ENCODE assay signal across 23 mouse cellular contexts in the genomic region with DNA sequence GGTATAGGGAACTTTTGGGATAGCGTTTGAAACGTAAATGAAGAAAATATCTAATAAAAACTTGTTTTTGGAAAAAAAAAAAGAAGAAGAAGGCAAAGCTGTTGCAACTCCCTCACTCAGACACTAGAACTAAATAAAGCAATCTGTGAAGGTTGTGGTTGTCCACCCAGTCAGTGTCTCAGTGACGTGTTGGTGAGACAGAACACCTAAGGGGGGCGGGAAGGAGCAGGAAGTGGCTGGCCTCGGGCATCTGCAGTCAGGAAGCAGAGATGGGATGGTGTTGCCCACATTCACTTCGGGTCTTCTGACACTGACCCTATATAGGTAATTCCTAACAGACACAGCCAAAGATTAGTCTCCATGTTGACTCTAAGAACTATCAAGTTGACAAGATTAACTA. TPM values are rescaled to one million over a fixed set of nuclear protein-coding genes. Genes with fewer than 3 reads are reported as not detected.
A peak's percentile ranks its signal among the peaks of the same experiment; 100 is the strongest.
DNase-seq lines count a peak whose midpoint lies in the region; ATAC-seq lines count a peak whose summit lies in the region.
"Had no signal": no experiment of that assay in that cellular context is flagged by ENCODE, and none has a peak within 500 bp of the region (broad histone marks: within the 10 kb centered on the region; RNA-seq: fewer than 3 reads in every experiment).

No protein-coding gene starts in this region.

- peaks cover 34% of the 10 kb centered on the region for H3K27me3 ChIP-seq in megakaryocyte, embryonic 14.5 days (replicated peaks)
- H3K27me3 ChIP-seq: CH12.LX, Patski had no signal

- H3K4me3 ChIP-seq in megakaryocyte, embryonic 14.5 days (replicated peaks): peak overlapping the region; percentile 50

- peak; percentile 63 for DNase-seq in 416B (ENCODE audit: low read depth)
- no peak for DNase-seq in cerebellum, postnatal 25 days
- DNase-seq in cerebellum, adult 11-12 months: no peak
- DNase-seq: adrenal gland, adult 2 months; adrenal gland, adult 8-10 months; adrenal gland, postnatal 10 days; adrenal gland, postnatal 14 days; adrenal gland, postnatal 25 days; adrenal gland, postnatal 36 days; B cell, adult 2 months; cerebellum, adult 11 months; cerebellum, adult 18-20 months; cerebellum, adult 2 months; cerebellum, adult 8-10 months had no signal

- H3K36me3 ChIP-seq in megakaryocyte, embryonic 14.5 days (replicated peaks; ENCODE audit: low read length): no peaks in the 10 kb centered on the region
- H3K36me3 ChIP-seq: G1E had no signal

- no peaks in the 10 kb centered on the region for H3K9me3 ChIP-seq in megakaryocyte, embryonic 14.5 days
- H3K9me3 ChIP-seq: G1E had no signal

- no peak for ATAC-seq in megakaryocyte, adult 5-6 weeks (ENCODE audit: poor library complexity, severe bottlenecking)
- peak; percentile 51 for ATAC-seq in granulocyte monocyte progenitor cell, adult 5-6 weeks (replicated peaks; ENCODE audit: poor library complexity, severe bottlenecking)
- ATAC-seq: activated CD4-positive, CD25-positive, alpha-beta regulatory T cell, adult 4 months; CD4-positive, CD25-positive, alpha-beta regulatory T cell, adult 4 months; Patski had no signal

- H3K4me1 ChIP-seq in megakaryocyte, embryonic 14.5 days: peaks cover 20% of the 10 kb centered on the region

RNA-seq across cellular contexts. Expression of a gene that starts 1.2 kb away (rescaled TPM):
- polyA plus RNA-seq in megakaryocyte, embryonic 14.5 days (2012; ENCODE audit: insufficient read depth, low replicate concordance): not detected in 2 replicates
- total RNA-seq in megakaryocyte, adult 5-6 weeks (2015): not detected in 2 replicates
- total RNA-seq in megakaryocyte, adult 5-6 weeks (2017): not detected in 2 replicates
- total RNA-seq in granulocyte monocyte progenitor cell, adult 5-6 weeks (2014; fragmentation: Nextera tagmentation): not detected in 2 replicates
- total RNA-seq in granulocyte monocyte progenitor cell, adult 5-6 weeks (2017): 0.15 and 0.39 TPM in 2 replicates
- total RNA-seq: G1E had no signal
- polyA plus RNA-seq: activated CD4-positive, CD25-positive, alpha-beta regulatory T cell, adult 4 months; brain, embryonic 14.5 days; CD4-positive, CD25-positive, alpha-beta regulatory T cell, adult 4 months; G1E had no signal

RNA-seq across cellular contexts. Expression of a gene that starts 57.1 kb away (rescaled TPM):
- polyA plus RNA-seq in megakaryocyte, embryonic 14.5 days (2012; ENCODE audit: insufficient read depth, low replicate concordance): 4.4 TPM in 1 of 2 replicates, not detected in the other
- total RNA-seq in megakaryocyte, adult 5-6 weeks (2015): 22.3 and 26.7 TPM in 2 replicates
- 76.4 and 109 TPM in 2 replicates for total RNA-seq in megakaryocyte, adult 5-6 weeks (2017)
- 61.4 and 63.4 TPM in 2 replicates for total RNA-seq in granulocyte monocyte progenitor cell, adult 5-6 weeks (2014; fragmentation: Nextera tagmentation)
- total RNA-seq in granulocyte monocyte progenitor cell, adult 5-6 weeks (2017): 98.1 and 118 TPM in 2 replicates

RNA-seq across cellular contexts. Expression of a gene that starts 57.4 kb away (rescaled TPM):
- polyA plus RNA-seq in megakaryocyte, embryonic 14.5 days (2012; ENCODE audit: insufficient read depth, low replicate concordance): 57.3 and 309 TPM in 2 replicates
- total RNA-seq in megakaryocyte, adult 5-6 weeks (2015): 2,055 and 2,225 TPM in 2 replicates
- 1,695 and 1,727 TPM in 2 replicates for total RNA-seq in megakaryocyte, adult 5-6 weeks (2017)
- 3,177 and 3,393 TPM in 2 replicates for total RNA-seq in granulocyte monocyte progenitor cell, adult 5-6 weeks (2014; fragmentation: Nextera tagmentation)
- total RNA-seq in granulocyte monocyte progenitor cell, adult 5-6 weeks (2017): 3,068 and 3,220 TPM in 2 replicates
